Mouse (Mus musculus): Measurements from ENCODE around the gene Gm42791.

Gene Gm42791

DNA sequence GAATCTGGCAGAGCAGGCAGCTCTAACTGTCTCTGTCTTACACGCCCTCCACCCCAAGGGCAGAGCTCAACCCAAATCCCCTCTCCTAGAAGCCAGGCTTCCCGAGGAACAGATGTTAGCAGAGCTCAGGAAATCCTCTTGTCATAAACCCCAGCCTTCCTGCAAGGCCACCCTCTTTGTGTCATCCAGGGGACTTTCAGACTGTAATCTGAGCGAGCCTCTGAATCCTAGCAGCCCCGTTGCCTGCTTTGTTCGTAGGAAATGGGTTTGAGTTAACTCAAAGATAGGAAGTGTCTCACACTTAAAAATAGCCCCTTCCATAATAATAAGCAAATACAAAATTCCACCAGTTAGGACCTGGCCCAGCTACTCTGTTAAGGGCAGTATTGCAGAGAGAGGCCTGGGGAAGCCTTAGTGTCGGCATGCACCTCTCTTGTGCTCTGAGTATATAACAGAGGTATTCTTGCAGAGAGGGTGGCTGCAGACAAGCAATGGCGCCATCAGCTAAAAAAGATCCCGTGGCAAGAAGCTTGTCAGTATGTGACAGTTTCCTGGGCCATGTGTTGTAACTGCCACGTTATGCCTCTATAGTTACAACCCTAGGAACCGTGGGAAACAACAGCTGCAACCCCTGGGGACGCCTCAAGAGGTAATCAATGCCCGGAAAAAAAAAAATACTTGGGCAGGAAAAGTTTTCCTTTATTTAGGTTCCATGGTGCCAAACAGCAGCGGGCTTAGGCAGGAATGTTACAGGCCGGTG lies 17.1 kb downstream of the Gm42791 start:
- DNase-seq (ENCODE audit: low spot score), result no peak

DNA sequence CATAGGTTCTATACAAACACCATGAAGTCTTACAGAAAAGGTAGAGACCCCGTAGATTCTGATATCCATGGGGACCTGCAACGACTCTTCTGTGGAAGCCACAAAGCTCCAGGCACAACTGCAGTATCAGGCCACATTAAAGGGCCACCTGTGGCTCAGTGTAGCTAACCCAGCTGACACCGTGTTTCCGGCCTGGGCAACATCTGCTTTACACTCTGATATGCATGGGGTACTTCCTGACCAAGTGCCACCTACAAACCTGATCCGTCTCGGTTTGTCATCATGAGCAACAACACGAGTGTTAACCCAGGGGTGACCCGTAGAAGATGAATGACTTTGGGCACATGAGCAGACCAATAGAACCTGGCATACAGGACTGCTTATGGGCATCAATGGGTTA lies 18.1 kb downstream of the Gm42791 start:
- no peak for DNase-seq (ENCODE audit: low spot score)

DNA sequence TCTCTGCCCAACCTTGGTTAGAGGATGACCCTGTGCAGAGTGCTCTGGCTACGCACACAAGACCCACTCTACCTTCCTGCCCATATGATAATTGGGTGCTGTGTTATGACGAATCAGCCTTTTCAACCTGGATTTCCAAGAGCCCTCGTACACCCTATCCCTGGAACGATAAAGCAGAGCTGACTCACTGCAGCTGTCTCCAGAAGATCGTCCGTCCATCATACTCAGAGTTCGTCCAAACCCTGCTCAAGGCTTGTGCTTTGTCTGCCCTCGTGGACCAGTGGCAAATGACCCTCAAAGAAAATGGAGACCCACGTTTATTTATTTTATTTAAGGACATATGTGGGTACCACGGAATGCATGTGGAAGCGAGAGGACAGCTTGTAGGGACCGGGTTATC lies 19.9 kb downstream of the Gm42791 start:
- DNase-seq (ENCODE audit: low spot score), result no peak

DNA sequence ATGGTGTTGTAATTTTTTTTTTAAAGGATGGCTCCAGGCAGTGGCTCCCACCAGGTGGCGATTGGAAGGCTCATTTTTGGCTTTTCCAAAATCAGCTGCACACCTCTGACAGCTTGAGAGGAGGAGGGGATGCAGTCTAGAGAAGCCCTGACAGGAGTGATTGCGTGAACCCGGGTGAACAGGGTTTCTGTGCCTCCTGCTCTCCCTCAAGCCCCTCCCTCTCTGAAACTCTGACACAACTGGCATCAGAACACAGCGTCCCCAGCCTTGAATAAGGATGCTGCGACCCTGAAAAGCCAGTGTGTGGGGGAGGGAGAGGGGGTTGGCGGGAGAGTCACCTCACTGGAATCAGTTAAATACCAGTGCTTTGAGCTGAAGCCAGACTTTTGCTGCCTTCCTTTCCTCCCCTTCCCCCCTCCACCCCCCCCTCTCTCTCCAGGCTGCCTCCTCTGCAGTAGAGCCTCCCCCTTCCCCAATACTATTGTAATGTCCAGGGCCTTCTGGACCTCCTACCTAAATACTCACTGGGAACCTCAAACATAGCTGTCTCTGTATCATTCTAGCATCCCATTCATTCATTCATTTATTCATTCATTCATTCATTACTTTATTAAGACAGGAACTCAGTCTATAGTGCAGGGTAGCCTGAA lies 21.8 kb downstream of the Gm42791 start:
- no peak for DNase-seq (ENCODE audit: low spot score)

DNA sequence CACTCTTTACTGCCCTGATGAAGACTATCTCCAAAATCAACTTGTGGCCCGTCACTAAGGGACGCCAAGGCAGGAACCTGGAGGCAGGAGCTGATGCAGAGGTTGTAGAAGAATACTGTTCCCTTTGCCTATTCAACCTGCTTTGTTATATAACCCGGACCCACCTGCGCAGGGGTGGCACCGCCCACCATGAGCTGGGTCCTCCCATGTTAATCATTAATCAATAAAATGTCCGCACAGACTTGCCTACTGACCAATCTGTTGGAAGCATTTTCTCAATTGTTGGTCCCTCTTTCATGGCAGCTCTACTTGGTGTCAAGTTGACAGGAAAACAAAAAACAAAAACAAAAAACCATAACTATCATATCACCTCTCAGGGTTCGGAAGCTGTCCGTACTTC lies 22.8 kb downstream of the Gm42791 start:
- no peak for DNase-seq (ENCODE audit: low spot score)

DNA sequence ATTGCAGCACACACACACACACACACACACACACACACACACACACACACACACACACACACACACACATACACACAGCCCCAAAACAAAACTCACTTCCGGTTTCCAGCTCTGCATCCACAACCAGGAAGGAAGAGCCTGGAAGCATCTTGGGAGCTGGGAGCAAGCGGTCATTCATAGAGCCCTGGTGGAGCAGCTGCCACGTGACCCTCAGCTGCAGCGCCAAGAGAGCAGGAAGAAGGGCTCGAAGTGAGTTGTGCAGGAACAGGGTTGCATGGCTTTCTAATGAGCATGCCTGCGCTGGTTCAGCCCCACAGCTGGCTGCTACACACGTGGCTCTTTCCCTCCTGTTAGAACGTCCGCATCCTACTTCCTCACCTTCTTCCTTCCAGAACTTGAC lies 25.3 kb downstream of the Gm42791 start:
- DNase-seq (ENCODE audit: low spot score), result no peak

DNA sequence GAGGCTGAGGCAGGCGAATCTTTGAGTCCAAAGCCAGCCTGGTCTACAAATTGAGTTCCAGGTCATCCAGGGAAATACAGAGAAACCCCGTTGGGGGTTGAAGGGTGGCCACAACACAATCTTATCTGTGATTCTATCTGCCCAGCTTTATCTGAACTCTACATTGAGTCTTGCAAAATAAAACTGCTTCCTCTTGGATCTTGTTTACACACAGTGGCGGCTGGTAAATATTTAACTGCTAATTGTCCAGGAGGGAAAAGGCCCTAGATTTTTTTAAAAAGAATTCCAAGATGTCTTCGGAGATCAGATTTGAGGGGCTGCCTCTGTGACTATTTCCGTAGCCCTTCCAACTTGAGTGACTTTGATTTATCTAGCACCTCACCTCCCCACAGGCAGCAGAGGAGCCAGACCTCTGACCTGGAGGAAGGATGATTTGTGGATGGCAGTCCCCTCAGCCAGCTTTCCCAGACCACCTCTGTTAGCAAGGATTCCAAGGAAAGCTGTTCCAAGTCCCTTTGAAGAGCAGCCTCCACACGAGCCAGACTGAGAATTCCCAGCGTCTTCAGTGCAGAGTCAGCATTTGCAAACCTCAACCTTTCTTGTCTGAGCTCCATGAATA lies 25.9 kb downstream of the Gm42791 start:
- no peak for DNase-seq (ENCODE audit: low spot score)

DNA sequence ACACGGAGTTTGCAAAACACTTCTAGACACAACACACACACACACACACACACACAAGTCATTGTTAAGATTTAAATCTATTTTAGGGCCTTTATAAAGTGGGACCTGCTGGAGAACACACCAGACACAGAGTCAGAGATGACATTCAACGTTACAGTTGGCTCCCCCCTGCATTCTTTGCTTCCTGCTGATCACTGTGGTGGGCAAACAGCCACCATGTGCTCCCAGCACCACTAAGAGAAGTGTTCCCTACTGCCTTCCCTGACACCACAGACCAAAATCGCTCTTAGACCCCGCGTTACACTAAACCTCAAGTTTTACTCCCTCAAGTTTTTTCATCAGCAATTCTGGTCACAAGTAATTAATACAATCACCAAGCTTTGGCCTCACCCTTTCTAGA lies 26.8 kb downstream of the Gm42791 start:
- no peak for DNase-seq (ENCODE audit: low spot score)

DNA sequence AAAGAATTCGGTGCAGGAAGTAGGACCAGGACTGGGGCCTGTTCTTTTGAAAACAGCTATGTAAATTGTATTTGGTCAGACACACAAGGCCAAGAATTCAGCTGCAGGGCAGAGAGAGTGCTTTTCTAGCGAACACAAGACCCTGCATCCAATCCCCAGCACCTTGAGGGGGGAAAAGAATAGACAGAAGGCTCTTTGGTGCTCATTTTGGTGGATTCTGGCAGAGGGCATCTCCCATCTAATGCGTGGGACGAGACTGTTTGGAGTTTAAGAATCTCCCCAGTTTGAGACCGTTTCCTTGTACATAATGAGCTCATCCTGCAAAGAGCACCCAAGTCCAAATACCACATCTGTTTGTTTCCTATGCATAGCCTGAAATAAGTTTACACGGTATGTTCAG lies 28.6 kb downstream of the Gm42791 start:
- no peak for DNase-seq (ENCODE audit: low spot score)

DNA sequence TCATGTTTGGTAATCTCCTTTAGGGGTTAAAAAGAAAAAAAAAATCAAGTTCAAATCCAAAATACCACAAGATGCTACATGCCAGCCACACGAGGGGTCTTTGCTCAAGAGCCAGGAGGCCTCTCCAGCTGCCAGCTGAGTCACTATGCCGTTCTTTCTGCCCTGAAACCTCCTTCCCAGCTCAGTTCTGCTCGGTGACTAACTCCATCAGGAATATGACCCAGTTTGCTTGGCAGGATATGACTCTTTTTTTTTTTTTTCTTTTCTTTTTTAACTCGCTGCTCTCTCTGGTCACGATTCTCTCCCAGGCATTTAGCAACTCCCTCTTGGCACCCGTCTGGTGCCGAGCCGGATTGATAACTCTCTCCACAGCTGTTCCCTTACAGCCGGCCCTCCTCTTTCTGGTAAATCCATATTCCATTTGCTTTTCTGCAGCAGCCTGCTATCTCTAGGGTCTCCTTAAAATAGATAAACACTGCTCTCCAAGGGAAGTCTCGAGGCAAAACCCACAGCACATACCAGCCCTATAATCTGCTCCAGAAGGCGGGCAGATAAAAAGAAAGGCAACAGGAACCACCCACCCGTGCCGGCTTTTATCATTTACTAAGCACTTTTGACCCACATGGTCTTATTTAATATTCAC lies 29.1 kb downstream of the Gm42791 start:
- peak; percentile 72 for DNase-seq (ENCODE audit: low spot score)

DNA sequence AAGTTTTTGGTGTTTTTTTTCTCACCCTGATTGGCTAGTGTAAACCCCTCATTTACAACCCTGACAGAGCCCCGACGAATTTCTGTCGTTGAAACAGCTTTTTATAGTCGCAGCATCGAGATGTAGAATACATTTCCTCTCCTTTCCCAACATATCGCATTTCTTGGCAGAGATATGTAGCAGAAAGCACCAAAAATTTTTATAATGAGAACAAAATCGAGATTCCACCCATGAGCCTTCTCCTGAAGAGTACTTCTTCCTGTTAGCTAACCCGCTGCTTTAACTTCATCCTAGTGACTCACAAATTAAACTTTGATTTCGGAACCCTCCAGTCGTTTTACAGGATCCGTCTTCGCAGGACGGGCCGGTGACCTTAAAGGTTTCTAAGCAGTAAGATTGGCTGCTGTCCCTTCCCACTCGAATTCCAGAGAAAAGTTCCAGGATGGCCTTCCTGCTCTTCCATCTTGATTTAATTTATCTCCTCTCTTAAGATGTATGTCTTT lies 29.8 kb downstream of the Gm42791 start:
- DNase-seq (ENCODE audit: low spot score), result no peak

DNA sequence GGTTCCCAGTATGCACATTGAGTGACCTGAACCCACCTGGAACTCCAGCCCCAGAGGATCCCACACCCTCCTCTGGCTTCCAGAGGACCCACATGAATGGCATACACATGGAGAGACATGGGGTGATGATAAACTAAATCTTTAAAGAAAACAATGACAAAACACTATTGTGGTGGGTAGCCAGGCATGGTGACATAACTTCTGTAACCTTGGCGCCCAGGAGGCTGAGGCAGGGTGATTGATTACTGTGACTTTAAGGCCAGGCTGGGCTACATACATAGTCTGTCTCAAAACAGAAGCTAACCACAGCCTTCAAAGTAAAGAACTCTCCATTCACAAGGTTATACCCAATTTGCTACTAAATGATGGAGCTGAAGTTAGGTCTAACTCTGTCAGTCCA lies 30.7 kb downstream of the Gm42791 start:
- no peak for DNase-seq (ENCODE audit: low spot score)

DNA sequence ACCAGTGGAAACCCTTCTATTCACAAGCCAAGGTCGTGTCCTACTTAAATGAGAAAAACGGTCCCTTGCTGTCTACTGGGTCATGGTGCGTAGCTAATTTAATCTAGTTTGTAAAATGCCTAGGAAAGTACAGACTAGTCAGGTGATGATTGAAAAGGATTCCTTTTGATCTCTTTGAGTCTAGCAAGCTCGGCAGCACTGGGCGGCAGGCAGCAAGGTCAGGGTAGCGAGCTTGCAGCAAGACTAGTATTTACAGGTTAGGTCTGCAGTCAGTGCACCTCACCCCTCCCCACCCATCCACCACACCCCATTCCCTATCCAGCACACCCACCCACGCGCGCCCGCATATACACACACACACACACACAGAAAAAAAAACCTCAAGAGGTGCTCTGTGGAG lies 34.7 kb downstream of the Gm42791 start:
- DNase-seq (ENCODE audit: low spot score), result no peak

DNA sequence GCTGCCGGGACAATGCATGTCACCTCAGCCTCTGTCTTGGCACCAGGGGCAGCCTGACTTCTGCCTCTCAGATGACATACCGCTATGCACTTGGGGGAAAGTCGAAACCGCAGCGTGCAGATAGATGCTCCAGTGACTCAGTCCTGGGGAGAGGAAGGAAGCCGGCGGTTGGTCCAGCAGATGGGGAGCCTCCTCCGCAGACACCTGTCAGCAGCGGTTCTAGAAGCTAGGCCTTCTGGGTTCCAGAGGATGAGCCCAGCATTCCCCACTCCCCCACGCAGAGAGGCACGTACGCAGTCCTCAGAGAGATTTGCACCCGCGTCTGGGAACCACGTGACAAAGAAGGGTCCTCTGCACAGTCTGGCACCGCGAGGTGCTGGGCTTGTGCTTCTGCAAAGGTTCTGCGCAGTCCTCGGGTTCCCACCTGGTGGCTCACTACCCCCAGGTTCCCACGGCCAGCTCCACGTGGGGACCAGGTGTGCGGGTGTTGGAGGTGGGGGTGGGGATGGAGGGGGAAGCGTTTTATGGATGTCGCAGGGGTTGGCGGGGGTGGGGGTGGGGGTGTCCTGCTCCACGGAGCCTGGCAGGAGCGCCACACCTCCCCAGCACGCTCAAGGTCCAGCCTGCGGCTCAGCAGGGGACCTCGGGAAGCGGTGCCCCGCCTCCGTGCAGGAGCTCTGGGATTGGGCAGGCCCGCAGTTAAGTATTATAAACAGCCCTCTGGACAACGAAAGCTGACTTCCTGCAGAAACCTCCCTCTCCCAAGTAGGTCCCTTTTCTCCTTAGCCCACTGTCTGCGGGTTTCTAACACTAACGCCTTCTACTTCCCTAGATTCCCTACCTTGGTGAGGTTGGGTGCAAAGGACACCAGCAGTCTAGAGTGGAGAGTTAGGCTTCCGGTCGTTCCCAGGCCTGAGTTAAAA lies 35.6 kb downstream of the Gm42791 start:
- no peak for DNase-seq (ENCODE audit: low spot score)

DNA sequence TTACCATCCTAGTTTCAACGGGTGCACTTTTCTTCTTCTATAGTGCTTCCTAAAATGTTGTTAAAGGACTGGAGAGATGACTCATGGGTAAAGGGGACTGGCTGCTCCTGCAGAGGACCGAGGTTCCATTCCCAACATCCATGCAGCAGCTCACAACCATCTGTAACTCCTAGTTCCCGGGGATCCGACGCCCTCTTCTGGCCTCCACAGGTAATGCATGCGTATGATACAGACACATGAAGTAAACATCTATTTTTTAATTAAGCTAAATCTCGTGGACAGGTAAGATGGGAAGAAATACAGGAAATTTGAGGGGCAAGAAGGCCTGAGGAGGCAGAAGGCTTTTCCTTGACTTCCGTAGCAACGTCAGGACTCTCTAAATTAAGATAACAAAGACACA lies 36.6 kb downstream of the Gm42791 start:
- no peak for DNase-seq (ENCODE audit: low spot score)

DNA sequence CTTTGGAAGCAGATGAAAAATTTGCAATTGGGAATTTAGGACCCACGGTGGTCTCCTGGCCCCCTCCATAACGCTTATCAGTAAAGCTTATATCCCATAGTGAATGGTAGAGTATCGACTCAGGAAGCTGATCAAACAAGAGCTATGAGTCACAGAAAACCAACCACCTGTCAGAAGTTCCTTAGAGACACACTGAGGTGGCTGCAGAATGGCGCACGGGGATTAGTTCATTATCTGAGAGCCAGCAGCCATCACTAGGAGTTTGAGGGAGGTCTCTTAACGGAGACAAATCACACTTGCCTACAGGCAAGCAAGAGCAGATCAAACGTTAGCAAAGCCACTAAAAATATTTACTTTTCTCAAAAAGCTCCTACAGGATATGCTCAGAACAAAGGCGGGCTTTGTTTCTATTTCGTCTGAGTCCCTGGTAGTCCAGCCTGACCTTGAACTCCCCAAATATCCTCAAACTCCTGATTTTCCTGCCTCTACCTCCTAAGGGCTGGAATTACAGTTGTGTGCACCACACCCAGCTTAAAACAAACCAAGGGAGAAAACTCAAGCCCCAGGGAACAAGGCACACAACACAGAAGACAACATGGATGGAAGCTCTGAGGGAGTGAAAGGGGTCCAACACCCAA lies 37.9 kb downstream of the Gm42791 start:
- no peak for DNase-seq (ENCODE audit: low spot score)

DNA sequence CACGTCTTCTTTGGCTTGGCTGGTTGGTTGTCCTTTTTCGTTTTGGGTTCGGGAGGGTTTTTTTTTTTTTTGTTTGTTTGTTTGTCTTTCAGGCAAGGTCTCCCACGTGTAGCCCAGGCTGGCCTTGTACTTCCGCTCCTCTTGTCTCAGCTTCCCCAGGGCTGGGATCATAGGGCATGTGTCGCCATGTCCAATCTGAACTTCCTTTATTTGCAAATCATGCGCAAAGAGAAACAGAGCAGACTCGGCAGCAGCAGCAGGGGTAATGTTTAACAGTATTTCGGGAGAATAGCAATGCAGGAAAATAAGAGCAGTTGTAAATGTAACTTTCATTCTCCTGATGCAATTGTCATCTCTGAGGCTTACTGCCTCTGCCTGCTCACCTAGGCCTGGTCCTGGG lies 38.9 kb downstream of the Gm42791 start:
- no peak for DNase-seq (ENCODE audit: low spot score)

DNA sequence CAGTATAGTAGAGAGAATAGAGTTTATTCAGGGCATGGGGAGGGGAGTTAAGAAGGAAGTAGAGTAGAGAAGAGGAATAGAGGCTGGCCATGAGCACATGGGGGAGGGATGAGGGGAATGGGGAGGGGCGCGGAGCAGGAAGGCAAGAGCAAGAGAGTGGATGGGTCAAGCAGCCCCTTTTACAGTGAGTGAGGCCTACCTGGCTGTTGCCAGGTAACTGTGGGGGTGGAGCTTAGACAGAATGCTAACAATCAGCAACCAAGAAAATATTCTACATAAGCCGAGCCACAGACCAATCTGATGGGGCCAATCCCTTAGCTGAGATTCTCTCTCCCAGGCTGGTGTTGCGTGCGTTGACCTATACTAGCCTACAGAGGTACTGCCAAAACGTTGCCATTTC lies 39.4 kb downstream of the Gm42791 start:
- DNase-seq (ENCODE audit: low spot score), result no peak

DNA sequence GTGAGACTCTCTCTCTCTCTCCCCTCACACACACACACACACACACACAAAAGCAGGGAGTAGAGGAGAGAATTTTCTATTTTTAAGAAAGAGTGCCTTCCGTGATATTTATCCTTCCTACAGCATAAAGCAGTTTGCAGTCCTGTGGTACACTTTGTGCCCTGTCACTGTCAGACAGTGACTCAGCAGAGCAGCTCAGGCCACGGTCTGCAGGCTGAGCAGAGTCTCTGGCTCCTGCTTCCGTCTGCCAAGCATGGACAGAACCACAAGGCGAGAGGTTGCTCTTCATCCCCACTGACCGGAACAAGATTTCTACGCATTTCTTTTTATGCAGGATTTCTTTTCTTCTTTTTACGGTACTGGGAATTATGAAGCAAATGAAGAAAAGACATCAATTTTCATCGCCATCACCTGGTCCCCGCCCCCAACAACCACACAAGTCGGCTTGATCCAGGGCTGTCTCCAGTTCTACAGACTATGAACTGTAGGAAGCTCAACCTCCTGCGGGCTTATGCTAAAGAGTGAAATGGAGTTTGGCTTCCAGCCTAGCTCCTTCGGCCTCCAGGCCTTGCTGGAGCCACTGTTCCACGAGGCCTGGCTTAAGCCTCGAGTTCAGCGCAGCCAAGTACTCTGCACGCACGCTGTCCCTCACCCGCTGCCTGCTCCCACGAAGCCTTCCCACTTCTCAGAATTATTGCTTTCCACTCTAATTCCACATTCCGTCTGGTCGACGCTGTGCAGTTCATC lies 40.5 kb downstream of the Gm42791 start:
- DNase-seq (ENCODE audit: low spot score), result no peak

DNA sequence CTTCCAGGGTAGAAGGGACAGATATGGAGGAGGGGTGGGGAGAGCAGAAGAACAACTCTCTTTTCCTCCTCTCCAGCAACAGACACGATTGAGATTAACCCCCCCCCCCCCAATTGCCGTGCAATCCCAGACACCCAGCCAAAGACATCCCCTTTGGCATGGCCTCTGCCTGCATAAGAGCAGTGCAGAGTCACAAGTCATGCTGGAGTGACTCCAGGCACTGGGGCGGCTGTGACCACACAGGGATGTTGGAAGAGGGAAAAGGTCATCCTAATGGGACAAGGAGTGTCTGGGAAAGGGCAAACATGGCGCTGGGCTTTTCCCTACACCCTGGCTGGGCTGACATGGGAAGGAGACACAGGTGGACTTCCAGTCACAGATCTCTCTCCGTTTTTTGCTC lies 41.8 kb downstream of the Gm42791 start:
- DNase-seq (ENCODE audit: low spot score), result no peak

DNA sequence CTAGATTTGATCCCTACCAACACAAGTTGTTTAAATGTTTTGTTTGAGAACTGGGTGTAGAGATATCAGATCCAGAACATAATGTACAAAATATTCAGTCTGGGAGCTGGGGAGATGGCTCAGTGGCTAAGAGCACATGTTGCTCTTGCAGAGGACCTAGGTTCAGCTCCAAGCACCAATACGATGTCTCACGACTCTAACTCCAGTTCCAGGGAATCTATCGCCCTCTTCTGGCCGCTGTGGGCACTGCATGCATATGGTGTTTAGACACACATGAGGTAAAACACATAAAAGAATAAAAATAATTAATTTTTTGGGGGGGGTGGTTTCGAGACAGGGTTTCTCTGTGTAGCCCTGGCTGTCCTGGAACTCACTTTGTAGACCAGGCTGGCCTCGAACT lies 42.5 kb downstream of the Gm42791 start:
- peak; percentile 53 for DNase-seq (ENCODE audit: low spot score)

Measured in c-Kit-positive CD71-positive TER-119-positive erythroid progenitor cells, embryonic 14.5 days (primary cell).